Mouse (Mus musculus) heart, postnatal 0 days (tissue): Measurements from ENCODE around the gene Scrn3.

Experiments used
- CTCF ChIP-seq: IDR thresholded peaks from 2 replicates; pipeline ENCODE4 v1.5.1; 2016; ENCODE audit warnings: antibody characterized with exemption, control low read depth, low read depth
- EP300 ChIP-seq: IDR thresholded peaks from 2 replicates; pipeline ENCODE4 v1.6.1; 2016; ENCODE audit warnings: antibody characterized with exemption, low read depth

DNA sequence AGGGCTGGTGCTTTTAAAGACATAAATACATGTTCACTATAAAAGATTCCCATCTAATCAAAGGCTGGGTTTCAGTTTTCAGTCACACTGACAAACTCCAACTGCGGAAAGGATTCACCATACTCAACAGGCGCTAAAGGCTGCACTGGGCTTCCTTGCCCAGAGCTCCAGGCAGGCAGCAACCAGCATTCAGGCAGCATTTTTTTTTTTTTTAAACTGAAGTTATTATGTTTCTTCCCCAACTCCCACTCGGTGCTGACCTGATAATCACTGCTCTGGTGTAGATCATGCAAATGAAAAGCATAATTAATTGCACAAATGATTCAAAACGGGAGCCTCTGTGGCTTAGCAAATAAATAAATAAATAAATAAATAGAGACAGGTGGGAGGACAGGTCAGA, 44.6 kb upstream of the Scrn3 start:
- TF ChIP-seq CTCF (no peak), EP300 (no peak)
